Mouse (Mus musculus): Measurements from ENCODE around the gene Lima1. TPM values are rescaled to one million over a fixed set of nuclear protein-coding genes. Genes with fewer than 3 reads are reported as not detected.

The Lima1 gene
- polyA plus RNA-seq, 1 experiment from 2014 or later: 69.4 TPM

GRCm38 (mm10) chr15:99805673-99806072 is 69.6 kb downstream of the Lima1 start:
- H3K27me3 ChIP-seq (ENCODE audit: control insufficient read depth, insufficient read depth, low read length): no peaks in the 10 kb centered on the region
- H3K4me1 ChIP-seq (ENCODE audit: control insufficient read depth, insufficient read depth, low read length): no peaks in the 10 kb centered on the region
- no peak overlapping the region for H3K4me2 ChIP-seq (replicated peaks; ENCODE audit: low read depth, low read length)
- peaks cover 48% of the 10 kb centered on the region for H3K36me3 ChIP-seq (ENCODE audit: control insufficient read depth, insufficient read depth, low read length)
- 93% methylated on average over 4 of the region's 4 CpGs for WGBS
- no peak for ATAC-seq (ENCODE audit: insufficient number of reproducible peaks, insufficient read depth, low FRiP score, low read depth)
- no peaks in the 10 kb centered on the region for H3K9me3 ChIP-seq (ENCODE audit: control insufficient read depth, low read depth, low read length)
- no peak overlapping the region for H3K27ac ChIP-seq (ENCODE audit: low read length)
- no peak overlapping the region for H3K9ac ChIP-seq (replicated peaks; ENCODE audit: low read depth, low read length)
- no peak overlapping the region for H3K4me3 ChIP-seq (ENCODE audit: low read depth, low read length)

- 0 out of 2 replicates have a peak, but pooled peaks have one; percentile 42 for ATAC-seq (ENCODE audit: insufficient number of reproducible peaks, insufficient read depth, low FRiP score, low read depth)
- H3K9me3 ChIP-seq (ENCODE audit: control insufficient read depth, low read depth, low read length): no peaks in the 10 kb centered on the region
- no peak overlapping the region for H3K9ac ChIP-seq (replicated peaks; ENCODE audit: low read depth, low read length)
- H3K36me3 ChIP-seq (ENCODE audit: control insufficient read depth, insufficient read depth, low read length): peaks cover 47% of the 10 kb centered on the region
- H3K27me3 ChIP-seq (ENCODE audit: control insufficient read depth, insufficient read depth, low read length): no peaks in the 10 kb centered on the region
- no peak overlapping the region for H3K4me2 ChIP-seq (replicated peaks; ENCODE audit: low read depth, low read length)
- 13% methylated on average over 6 of the region's 6 CpGs for WGBS
- H3K4me1 ChIP-seq (ENCODE audit: control insufficient read depth, insufficient read depth, low read length): no peaks in the 10 kb centered on the region
- H3K4me3 ChIP-seq (ENCODE audit: low read depth, low read length): no peak overlapping the region
- H3K27ac ChIP-seq (ENCODE audit: low read length): peak overlapping the region; percentile 3; the same call in 1 of the 2 replicates
Measured at GRCm38 (mm10) chr15:99803186-99803644, 72.0 kb downstream of the Lima1 start.

- Histone ChIP-seq H3K4me1 (ENCODE audit: control insufficient read depth, insufficient read depth, low read length) (no peaks in the 10 kb centered on the region), H3K27ac (ENCODE audit: low read length) (no peak overlapping the region), H3K27me3 (ENCODE audit: control insufficient read depth, insufficient read depth, low read length) (no peaks in the 10 kb centered on the region), H3K36me3 (ENCODE audit: control insufficient read depth, insufficient read depth, low read length) (peaks cover 40% of the 10 kb centered on the region), H3K4me2 (replicated peaks; ENCODE audit: low read depth, low read length) (no peak overlapping the region), H3K4me3 (ENCODE audit: low read depth, low read length) (no peak overlapping the region), H3K9ac (replicated peaks; ENCODE audit: low read depth, low read length) (no peak overlapping the region), H3K9me3 (ENCODE audit: control insufficient read depth, low read depth, low read length) (no peaks in the 10 kb centered on the region)
- no peak for ATAC-seq (ENCODE audit: insufficient number of reproducible peaks, insufficient read depth, low FRiP score, low read depth)
- WGBS: 51% methylated on average over 24 of the region's 24 CpGs
Measured at GRCm38 (mm10) chr15:99801885-99802572, 73.2 kb downstream of the Lima1 start.

GRCm38 (mm10) chr15:99799706-99800105 is 75.5 kb downstream of the Lima1 start:
- no peak overlapping the region for H3K9ac ChIP-seq (replicated peaks; ENCODE audit: low read depth, low read length)
- no peak for ATAC-seq (ENCODE audit: insufficient number of reproducible peaks, insufficient read depth, low FRiP score, low read depth)
- 42% methylated on average over 6 of the region's 6 CpGs for WGBS

DNA sequence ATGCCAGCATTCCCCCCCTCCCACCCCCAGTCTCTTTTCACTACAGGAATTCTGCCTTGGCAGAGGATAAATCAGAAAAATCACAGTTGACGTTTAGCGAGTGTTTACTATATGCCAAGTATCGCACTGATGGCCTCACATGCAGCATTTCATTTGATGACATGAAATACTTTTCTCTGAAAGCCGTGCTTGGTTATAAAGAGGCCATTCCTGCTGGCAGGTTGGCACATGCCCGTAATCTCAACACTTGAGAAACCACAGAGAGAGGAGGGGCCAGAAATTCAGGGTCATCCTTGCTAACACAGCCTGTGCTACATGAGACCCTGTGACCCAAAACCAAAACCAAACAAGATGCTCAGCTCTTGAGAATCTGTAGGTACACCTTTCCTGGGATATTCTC is 77.4 kb downstream of the Lima1 start:
- H3K4me2 ChIP-seq (replicated peaks; ENCODE audit: low read depth, low read length): no peak overlapping the region
- no peak overlapping the region for H3K4me3 ChIP-seq (ENCODE audit: low read depth, low read length)
- peak overlapping the region; percentile 62; the same call in 1 of the 2 replicates for H3K27ac ChIP-seq (ENCODE audit: low read length)
- H3K27me3 ChIP-seq (ENCODE audit: control insufficient read depth, insufficient read depth, low read length): no peaks in the 10 kb centered on the region
- no peak for ATAC-seq (ENCODE audit: insufficient number of reproducible peaks, insufficient read depth, low FRiP score, low read depth)
- no peak overlapping the region for H3K9ac ChIP-seq (replicated peaks; ENCODE audit: low read depth, low read length)
- H3K36me3 ChIP-seq (ENCODE audit: control insufficient read depth, insufficient read depth, low read length): peaks cover 25% of the 10 kb centered on the region
- 63% methylated on average over 5 of the region's 5 CpGs for WGBS
- no peaks in the 10 kb centered on the region for H3K9me3 ChIP-seq (ENCODE audit: control insufficient read depth, low read depth, low read length)
- H3K4me1 ChIP-seq (ENCODE audit: control insufficient read depth, insufficient read depth, low read length): no peaks in the 10 kb centered on the region

More at GRCm38 (mm10) chr15:99799706-99800105, 75.5 kb downstream of the Lima1 start:
- Histone ChIP-seq H3K9me3 (ENCODE audit: control insufficient read depth, low read depth, low read length) (no peaks in the 10 kb centered on the region), H3K27ac (ENCODE audit: low read length) (no peak overlapping the region), H3K27me3 (ENCODE audit: control insufficient read depth, insufficient read depth, low read length) (no peaks in the 10 kb centered on the region), H3K36me3 (ENCODE audit: control insufficient read depth, insufficient read depth, low read length) (peaks cover 19% of the 10 kb centered on the region), H3K4me3 (ENCODE audit: low read depth, low read length) (no peak overlapping the region), H3K4me1 (ENCODE audit: control insufficient read depth, insufficient read depth, low read length) (no peaks in the 10 kb centered on the region), H3K4me2 (replicated peaks; ENCODE audit: low read depth, low read length) (no peak overlapping the region)

- peaks cover 30% of the 10 kb centered on the region for H3K36me3 ChIP-seq (ENCODE audit: control insufficient read depth, insufficient read depth, low read length)
- H3K27me3 ChIP-seq (ENCODE audit: control insufficient read depth, insufficient read depth, low read length): no peaks in the 10 kb centered on the region
- H3K9me3 ChIP-seq (ENCODE audit: control insufficient read depth, low read depth, low read length): no peaks in the 10 kb centered on the region
- no peak overlapping the region for H3K4me2 ChIP-seq (replicated peaks; ENCODE audit: low read depth, low read length)
- ATAC-seq (ENCODE audit: insufficient number of reproducible peaks, insufficient read depth, low FRiP score, low read depth): no peak
- no peak overlapping the region for H3K4me3 ChIP-seq (ENCODE audit: low read depth, low read length)
- H3K9ac ChIP-seq (replicated peaks; ENCODE audit: low read depth, low read length): no peak overlapping the region
- no peaks in the 10 kb centered on the region for H3K4me1 ChIP-seq (ENCODE audit: control insufficient read depth, insufficient read depth, low read length)
- 76% methylated on average over 9 of the region's 9 CpGs for WGBS
- H3K27ac ChIP-seq (ENCODE audit: low read length): no peak overlapping the region
Measured at GRCm38 (mm10) chr15:99796735-99797134, 78.5 kb downstream of the Lima1 start.

DNA sequence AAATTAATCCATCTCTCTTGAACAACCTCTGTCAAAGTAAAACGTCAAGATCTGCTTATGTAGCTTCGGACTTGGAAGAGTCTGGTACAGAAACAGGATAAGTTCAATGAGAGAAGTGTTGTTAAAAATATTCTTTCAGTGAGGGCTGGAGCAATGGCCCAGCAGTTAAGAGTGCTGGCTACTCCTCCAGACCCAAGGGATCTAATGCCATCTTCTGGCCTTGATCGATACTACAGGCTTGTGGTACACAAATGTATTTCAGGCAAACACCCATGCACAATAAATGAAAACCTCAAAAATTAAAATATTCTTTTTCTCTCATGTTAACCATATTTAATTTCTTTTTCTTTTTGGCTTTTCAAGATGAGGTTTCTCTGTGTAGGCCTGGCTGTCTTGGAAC is 79.2 kb downstream of the Lima1 start:
- H3K9me3 ChIP-seq (ENCODE audit: control insufficient read depth, low read depth, low read length): no peaks in the 10 kb centered on the region
- H3K4me2 ChIP-seq (replicated peaks; ENCODE audit: low read depth, low read length): no peak overlapping the region
- H3K9ac ChIP-seq (replicated peaks; ENCODE audit: low read depth, low read length): no peak overlapping the region
- no peak for ATAC-seq (ENCODE audit: insufficient number of reproducible peaks, insufficient read depth, low FRiP score, low read depth)
- no peak overlapping the region for H3K27ac ChIP-seq (ENCODE audit: low read length)
- 77% methylated on average over 3 of the region's 3 CpGs for WGBS
- no peaks in the 10 kb centered on the region for H3K27me3 ChIP-seq (ENCODE audit: control insufficient read depth, insufficient read depth, low read length)
- H3K4me3 ChIP-seq (ENCODE audit: low read depth, low read length): no peak overlapping the region
- H3K4me1 ChIP-seq (ENCODE audit: control insufficient read depth, insufficient read depth, low read length): no peaks in the 10 kb centered on the region
- peaks cover 32% of the 10 kb centered on the region for H3K36me3 ChIP-seq (ENCODE audit: control insufficient read depth, insufficient read depth, low read length)

DNA sequence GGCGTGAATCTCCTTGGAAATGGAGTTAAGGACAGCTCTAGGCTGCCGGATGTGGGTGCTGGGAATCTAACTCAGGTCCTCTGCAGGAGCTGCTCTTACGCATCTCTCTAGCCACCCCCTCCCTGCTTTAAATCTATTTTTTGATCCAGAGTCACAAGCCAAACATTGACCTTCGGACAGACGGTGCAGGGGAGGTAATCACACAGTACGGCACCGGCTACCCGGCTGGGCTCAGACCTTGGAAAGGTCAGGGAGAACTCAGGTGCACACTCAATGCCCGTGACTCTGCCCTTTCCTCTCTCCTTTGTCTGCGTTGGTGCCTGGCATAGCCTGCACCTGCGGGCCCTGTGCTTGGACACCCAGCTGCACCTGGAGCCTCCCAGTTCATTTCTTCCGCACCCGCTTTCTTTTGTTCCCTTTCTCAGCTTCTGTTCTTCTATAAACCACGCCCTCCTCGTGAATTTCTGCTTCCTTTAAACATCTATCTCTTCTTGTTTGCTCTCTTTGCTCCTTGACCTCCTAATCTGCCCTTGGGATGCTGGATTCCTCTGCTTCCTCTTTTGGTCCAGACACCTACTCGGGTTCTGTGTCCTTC is 82.9 kb downstream of the Lima1 start:
- ATAC-seq (ENCODE audit: insufficient number of reproducible peaks, insufficient read depth, low FRiP score, low read depth): no peak
- Histone ChIP-seq H3K4me1 (ENCODE audit: control insufficient read depth, insufficient read depth, low read length) (no peaks in the 10 kb centered on the region; the same call in 1 of the 2 replicates), H3K27me3 (ENCODE audit: control insufficient read depth, insufficient read depth, low read length) (no peaks in the 10 kb centered on the region), H3K9ac (replicated peaks; ENCODE audit: low read depth, low read length) (no peak overlapping the region), H3K9me3 (ENCODE audit: control insufficient read depth, low read depth, low read length) (no peaks in the 10 kb centered on the region), H3K27ac (ENCODE audit: low read length) (no peak overlapping the region), H3K4me2 (replicated peaks; ENCODE audit: low read depth, low read length) (no peak overlapping the region), H3K4me3 (ENCODE audit: low read depth, low read length) (no peak overlapping the region), H3K36me3 (ENCODE audit: control insufficient read depth, insufficient read depth, low read length) (peaks cover 30% of the 10 kb centered on the region)
- WGBS: 90% methylated on average over 16 of the region's 16 CpGs

Data from stomach, embryonic 14.5 days (tissue).